Mouse (Mus musculus): ENCODE measurements around the gene Sparcl1. TPM values are rescaled to one million over a fixed set of nuclear protein-coding genes. Genes with fewer than 3 reads are reported as not detected.
A peak's percentile ranks its signal among the peaks of the same experiment; 100 is the strongest.

Gene Sparcl1
- polyA plus RNA-seq, 1 experiment: 1,724 TPM

- TF ChIP-seq CTCF (IDR thresholded peaks at IDR 0.05; ENCODE audit: borderline replicate concordance, insufficient read depth, low read depth, low read length) (peak; percentile 52; the same call in 1 of the 2 replicates), POLR2A (IDR thresholded peaks at IDR 0.05; ENCODE audit: borderline replicate concordance, insufficient read depth, low read length) (no peak)
- Histone ChIP-seq H3K27ac (ENCODE audit: insufficient read depth, low read length) (no peak overlapping the region), H3K27me3 (ENCODE audit: control insufficient read depth, insufficient read depth, low read length) (no peaks in the 10 kb centered on the region), H3K4me3 (replicated peaks; ENCODE audit: insufficient read depth, low read depth, low read length) (no peak overlapping the region), H3K4me1 (ENCODE audit: control insufficient read depth, insufficient read depth, low read length) (no peaks in the 10 kb centered on the region)
- peak in 1 of 2 experiments; percentile 32 for DNase-seq
- 56% methylated on average over 15 of the region's 15 CpGs for WGBS
Observed at GRCm38 (mm10) chr5:104058021-104058420, 55.5 kb downstream of the Sparcl1 start.

DNA sequence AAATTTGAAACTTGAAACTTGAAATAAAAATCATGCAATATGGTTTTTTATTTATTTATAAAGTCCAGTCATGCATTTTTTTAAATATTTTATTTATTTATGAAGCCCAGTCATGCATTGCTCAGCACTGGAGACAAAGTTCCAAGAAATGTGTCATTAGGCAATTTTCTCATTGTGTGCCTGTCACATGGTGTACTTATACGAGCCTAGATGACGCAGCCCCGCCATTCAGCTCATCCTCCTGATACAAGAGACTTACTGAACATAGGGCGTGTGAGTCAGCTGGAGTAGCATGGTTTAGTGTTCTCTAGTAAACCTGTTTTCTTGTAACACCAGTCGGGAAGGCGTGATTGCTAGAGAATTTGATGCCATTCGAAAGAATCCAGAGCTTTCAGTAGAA lies 57.2 kb downstream of the Sparcl1 start:
- DNase-seq: no peak
- H3K27me3 ChIP-seq (ENCODE audit: control insufficient read depth, insufficient read depth, low read length): no peaks in the 10 kb centered on the region
- TF ChIP-seq POLR2A (IDR thresholded peaks at IDR 0.05; ENCODE audit: borderline replicate concordance, insufficient read depth, low read length) (no peak), CTCF (IDR thresholded peaks at IDR 0.05; ENCODE audit: borderline replicate concordance, insufficient read depth, low read depth, low read length) (no peak)
- H3K4me3 ChIP-seq (replicated peaks; ENCODE audit: insufficient read depth, low read depth, low read length): no peak overlapping the region
- WGBS: 90% methylated on average over 7 of the region's 7 CpGs
- H3K27ac ChIP-seq (ENCODE audit: insufficient read depth, low read length): no peak overlapping the region
- no peaks in the 10 kb centered on the region for H3K4me1 ChIP-seq (ENCODE audit: control insufficient read depth, insufficient read depth, low read length)

DNA sequence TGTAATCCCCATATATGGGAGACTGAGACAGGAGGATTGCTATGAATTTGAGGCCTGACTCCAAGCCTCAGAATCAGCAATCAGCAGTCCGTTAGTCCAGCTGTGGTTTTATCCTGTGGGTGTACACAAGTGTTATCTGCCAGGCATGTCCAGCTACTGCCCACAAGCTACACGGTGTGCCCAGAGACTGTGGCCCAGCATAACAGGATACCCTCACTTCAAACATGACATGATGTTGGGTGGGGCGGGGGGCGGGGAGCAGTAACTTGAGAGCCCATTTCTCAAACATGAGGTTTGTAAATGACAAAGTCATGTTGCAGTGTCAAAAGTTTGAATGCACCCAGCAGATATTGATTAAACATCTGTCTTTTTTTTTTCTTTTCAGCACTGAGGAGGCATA lies 57.7 kb downstream of the Sparcl1 start:
- TF ChIP-seq CTCF (IDR thresholded peaks at IDR 0.05; ENCODE audit: borderline replicate concordance, insufficient read depth, low read depth, low read length) (no peak), POLR2A (IDR thresholded peaks at IDR 0.05; ENCODE audit: borderline replicate concordance, insufficient read depth, low read length) (no peak)
- no peak for DNase-seq
- WGBS: 92% methylated on average over 4 of the region's 4 CpGs

DNA sequence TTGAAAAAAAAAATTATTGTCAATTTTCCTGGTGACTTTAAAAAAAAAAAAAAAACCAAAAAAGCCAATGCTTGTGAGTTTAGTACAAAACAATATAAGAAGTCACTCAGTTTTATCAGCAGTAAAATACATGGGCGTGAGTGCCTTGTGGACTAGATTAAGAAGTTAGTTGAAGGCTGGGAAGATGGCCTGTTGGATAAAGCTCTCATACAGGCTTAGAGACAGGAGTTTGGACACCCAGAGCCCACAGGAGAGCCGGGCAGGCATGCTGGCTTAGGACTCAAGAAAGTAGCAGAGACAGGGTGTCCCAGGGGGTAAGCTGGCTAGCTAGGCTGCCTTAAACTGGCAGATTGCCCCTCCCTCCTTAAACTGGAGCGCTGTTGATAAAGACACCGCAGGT lies 58.6 kb downstream of the Sparcl1 start:
- H3K27ac ChIP-seq (ENCODE audit: insufficient read depth, low read length): no peak overlapping the region
- WGBS: 86% methylated on average over 4 of the region's 4 CpGs

More for the DNA sequence above, 57.7 kb downstream of the Sparcl1 start:
- Histone ChIP-seq H3K27ac (ENCODE audit: insufficient read depth, low read length) (no peak overlapping the region), H3K4me1 (ENCODE audit: control insufficient read depth, insufficient read depth, low read length) (no peaks in the 10 kb centered on the region), H3K27me3 (ENCODE audit: control insufficient read depth, insufficient read depth, low read length) (no peaks in the 10 kb centered on the region), H3K4me3 (replicated peaks; ENCODE audit: insufficient read depth, low read depth, low read length) (no peak overlapping the region)

GRCm38 (mm10) chr5:104052956-104053355 lies 60.6 kb downstream of the Sparcl1 start:
- peak; percentile 21; the same call in 1 of the 2 replicates for TF ChIP-seq CTCF (IDR thresholded peaks at IDR 0.05; ENCODE audit: borderline replicate concordance, insufficient read depth, low read depth, low read length)
- no peak for TF ChIP-seq POLR2A (IDR thresholded peaks at IDR 0.05; ENCODE audit: borderline replicate concordance, insufficient read depth, low read length)
- WGBS: 66% methylated on average over 8 of the region's 8 CpGs

More for the DNA sequence above, 58.6 kb downstream of the Sparcl1 start:
- Histone ChIP-seq H3K27me3 (ENCODE audit: control insufficient read depth, insufficient read depth, low read length) (no peaks in the 10 kb centered on the region), H3K4me3 (replicated peaks; ENCODE audit: insufficient read depth, low read depth, low read length) (no peak overlapping the region), H3K4me1 (ENCODE audit: control insufficient read depth, insufficient read depth, low read length) (no peaks in the 10 kb centered on the region)
- no peak for TF ChIP-seq POLR2A (IDR thresholded peaks at IDR 0.05; ENCODE audit: borderline replicate concordance, insufficient read depth, low read length)
- no peak for TF ChIP-seq CTCF (IDR thresholded peaks at IDR 0.05; ENCODE audit: borderline replicate concordance, insufficient read depth, low read depth, low read length)
- DNase-seq: no peak

DNA sequence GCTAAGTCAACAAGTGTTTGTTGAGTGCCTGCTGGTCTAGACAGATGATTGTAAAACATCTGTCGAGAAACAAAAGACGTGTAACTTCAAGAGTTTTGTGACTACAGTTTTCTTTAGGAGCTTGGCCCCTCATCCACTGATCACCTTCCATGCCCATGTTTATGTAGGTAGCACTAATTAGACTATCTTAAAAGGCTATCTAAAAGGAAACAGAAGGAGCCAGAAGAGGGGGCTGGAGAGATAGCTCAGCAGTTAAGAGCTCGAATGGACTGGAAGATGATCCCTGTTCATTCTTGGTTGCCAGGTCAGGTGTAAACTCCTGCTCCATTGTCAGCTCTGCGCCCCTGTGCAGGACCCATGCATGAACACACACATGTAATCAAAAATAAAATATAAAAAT lies 65.4 kb downstream of the Sparcl1 start:
- TF ChIP-seq CTCF (IDR thresholded peaks at IDR 0.05; ENCODE audit: borderline replicate concordance, insufficient read depth, low read depth, low read length) (no peak), POLR2A (IDR thresholded peaks at IDR 0.05; ENCODE audit: borderline replicate concordance, insufficient read depth, low read length) (no peak)
- DNase-seq: no peak
- Histone ChIP-seq H3K4me3 (replicated peaks; ENCODE audit: insufficient read depth, low read depth, low read length) (no peak overlapping the region), H3K4me1 (ENCODE audit: control insufficient read depth, insufficient read depth, low read length) (0 out of 2 replicates have a peak, but pooled peaks cover 2% of the 10 kb centered on the region), H3K27ac (ENCODE audit: insufficient read depth, low read length) (no peak overlapping the region), H3K27me3 (ENCODE audit: control insufficient read depth, insufficient read depth, low read length) (no peaks in the 10 kb centered on the region)
- WGBS: 60% methylated on average over 4 of the region's 4 CpGs

More at GRCm38 (mm10) chr5:104052956-104053355, 60.6 kb downstream of the Sparcl1 start:
- no peak for DNase-seq
- Histone ChIP-seq H3K4me3 (replicated peaks; ENCODE audit: insufficient read depth, low read depth, low read length) (no peak overlapping the region), H3K27ac (ENCODE audit: insufficient read depth, low read length) (no peak overlapping the region), H3K4me1 (ENCODE audit: control insufficient read depth, insufficient read depth, low read length) (0 out of 2 replicates have a peak, but pooled peaks cover 2% of the 10 kb centered on the region), H3K27me3 (ENCODE audit: control insufficient read depth, insufficient read depth, low read length) (no peaks in the 10 kb centered on the region)

DNA sequence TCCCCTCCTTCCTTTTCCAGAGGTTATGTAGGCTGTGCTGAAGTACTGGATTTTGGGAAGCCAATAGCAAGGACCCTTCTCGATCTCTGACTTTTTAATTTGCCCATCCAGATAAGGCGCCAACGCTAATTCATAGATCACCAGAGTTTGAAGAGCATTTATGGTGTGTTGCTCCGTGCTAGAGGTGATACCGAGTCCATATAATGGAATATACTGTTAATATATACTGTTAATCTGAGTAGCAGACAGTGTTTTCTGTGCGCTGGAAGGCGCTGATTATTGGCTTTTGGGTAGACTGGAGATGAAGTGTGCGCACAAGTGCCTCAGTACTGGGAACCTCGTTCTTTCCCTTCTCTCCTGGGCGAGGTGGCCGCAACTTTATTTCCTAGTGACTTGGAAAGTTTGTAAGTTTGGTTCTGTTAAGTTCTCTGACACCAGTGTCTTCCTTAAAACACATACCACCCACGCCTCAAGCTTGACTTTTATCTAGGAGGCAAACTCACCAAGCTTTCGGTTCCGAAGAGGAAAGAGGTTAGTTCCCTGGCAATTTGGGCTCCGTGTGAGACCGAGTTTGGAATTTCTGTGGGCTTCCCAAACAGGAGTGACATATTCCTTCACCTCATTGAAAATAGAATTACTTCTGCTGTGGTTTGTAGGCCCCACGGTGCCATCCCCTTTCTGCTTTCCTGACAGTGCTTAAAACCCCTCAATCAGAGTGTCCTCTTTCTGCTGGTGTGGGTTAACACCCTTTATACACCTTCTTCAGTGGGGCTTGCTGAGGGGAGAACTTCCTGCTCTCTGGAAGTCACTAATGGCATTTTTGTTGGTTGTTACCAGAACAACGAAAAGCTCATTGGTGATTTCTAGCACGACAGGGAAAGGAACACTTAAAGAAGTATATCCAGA lies 66.1 kb downstream of the Sparcl1 start:
- no peak for DNase-seq
- TF ChIP-seq POLR2A (IDR thresholded peaks at IDR 0.05; ENCODE audit: borderline replicate concordance, insufficient read depth, low read length) (no peak), CTCF (IDR thresholded peaks at IDR 0.05; ENCODE audit: borderline replicate concordance, insufficient read depth, low read depth, low read length) (no peak)

More for the DNA sequence above, 66.1 kb downstream of the Sparcl1 start:
- peak overlapping the region; percentile 76 for H3K4me3 ChIP-seq (replicated peaks; ENCODE audit: insufficient read depth, low read depth, low read length)
- 0 out of 2 replicates have a peak, but pooled peaks cover 2% of the 10 kb centered on the region for H3K4me1 ChIP-seq (ENCODE audit: control insufficient read depth, insufficient read depth, low read length)
- H3K27me3 ChIP-seq (ENCODE audit: control insufficient read depth, insufficient read depth, low read length): no peaks in the 10 kb centered on the region
- peak overlapping the region; percentile 80 for H3K27ac ChIP-seq (ENCODE audit: insufficient read depth, low read length)
- WGBS: 6% methylated on average over 19 of the region's 19 CpGs

All from cerebellum, adult 2 months (tissue).